Mouse (Mus musculus): ENCODE data around the gene Relb.
"Not testable (repeated sequence)": the region's sequence is repeated elsewhere in the genome, so short reads cannot be mapped to it uniquely, and the experiment has no call there.

Relb gene

DNA sequence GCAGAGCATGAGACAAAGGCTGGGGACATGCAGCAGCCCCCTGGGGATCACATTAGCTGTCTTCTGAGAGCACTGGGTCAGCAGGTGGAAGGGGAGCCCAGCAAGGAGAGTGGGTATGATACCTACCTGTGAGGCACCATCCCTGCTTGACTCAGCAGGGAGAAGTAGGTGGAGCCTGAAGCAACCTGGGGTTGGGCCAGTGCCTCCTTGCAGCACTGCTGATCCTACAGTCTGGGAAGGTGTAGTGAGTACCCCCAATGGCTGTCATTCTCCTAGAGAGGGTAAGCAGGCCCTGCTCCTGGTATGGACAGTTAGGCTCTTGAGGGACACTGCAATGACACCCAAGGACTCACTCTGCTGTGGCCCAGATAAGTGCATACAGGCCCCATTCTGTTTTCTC is 3.0 kb upstream of the Relb start:
- no peak for DNase-seq (ENCODE audit: low spot score)

DNA sequence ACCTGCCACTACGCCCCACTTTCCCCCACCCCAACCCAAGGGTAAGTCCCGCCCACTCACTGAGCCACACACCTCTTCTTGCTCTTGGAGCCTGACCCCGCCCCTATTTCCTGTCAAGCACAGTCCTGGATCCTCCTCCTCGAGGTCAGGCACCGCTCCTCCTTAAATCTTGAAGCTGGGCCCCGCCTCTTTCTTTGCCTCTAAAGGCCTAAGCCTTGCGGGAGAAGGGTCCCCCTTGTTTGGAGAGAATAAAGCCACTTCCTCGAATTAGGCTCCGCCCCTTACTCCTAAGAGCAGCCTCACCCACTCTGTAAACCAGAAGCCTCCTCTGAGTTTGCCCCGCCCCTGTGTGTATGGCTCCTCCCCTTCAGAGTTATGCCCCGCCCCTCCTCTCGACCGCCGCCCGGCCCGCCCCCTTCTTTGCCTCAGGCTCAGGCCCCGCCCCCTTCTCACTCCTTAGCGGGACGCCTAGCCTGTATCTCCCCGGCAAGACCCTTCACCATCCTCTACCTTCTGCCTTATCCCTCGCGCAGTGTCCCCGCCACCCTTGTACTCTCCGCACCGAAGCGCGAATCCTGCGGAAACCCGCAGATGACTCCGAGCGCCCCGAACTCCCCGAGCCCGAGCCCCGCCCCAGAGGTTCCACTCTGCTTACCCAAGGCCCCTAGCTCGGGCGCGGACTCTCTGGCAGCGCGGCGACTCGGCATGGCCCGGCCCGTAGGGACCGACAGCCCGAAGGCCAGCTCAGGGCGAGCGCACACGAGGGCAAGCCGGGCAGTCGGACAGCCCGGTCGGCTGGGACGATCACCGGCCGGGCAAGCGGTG is 490 bp downstream of the Relb start:
- DNase-seq (ENCODE audit: low spot score) = peak; percentile 97

DNA sequence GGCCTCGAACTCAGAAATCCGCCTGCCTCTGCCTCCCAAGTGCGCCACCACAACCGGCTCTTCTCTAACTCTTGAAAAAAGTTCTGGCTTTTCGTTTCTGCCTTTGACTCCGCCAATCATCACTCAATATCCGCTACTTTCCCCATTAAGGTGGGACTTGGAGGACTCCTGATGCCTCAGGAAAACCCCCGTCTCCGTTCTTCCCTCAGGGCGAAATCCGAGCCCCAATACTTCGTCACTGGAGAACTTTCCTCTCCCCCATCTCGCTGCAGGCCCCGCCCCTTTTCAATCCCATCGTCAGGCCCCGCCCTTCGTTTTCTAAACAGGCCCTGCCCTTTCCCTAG is 1.1 kb downstream of the Relb start:
- DNase-seq (ENCODE audit: low spot score) = no peak

DNA sequence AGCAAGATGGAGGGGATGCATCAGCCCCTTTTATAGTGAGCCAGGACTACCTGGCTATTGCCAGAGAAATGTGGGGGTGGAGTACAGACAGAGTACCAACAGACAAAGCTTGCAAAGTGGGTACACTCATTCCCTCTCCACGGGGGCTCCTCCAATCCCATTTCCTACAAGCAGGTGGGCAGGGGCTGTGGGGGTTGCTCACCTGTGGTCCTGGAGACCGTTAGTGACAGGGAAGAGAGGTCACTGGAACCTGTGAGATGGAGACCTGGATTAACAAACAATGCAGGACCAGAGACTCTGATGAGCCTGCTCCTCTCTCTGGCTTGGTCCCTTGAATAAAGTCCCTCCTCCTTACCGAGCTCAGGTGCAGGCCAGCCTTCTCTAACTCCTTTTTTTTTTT is 1.5 kb downstream of the Relb start:
- no peak for DNase-seq (ENCODE audit: low spot score)

DNA sequence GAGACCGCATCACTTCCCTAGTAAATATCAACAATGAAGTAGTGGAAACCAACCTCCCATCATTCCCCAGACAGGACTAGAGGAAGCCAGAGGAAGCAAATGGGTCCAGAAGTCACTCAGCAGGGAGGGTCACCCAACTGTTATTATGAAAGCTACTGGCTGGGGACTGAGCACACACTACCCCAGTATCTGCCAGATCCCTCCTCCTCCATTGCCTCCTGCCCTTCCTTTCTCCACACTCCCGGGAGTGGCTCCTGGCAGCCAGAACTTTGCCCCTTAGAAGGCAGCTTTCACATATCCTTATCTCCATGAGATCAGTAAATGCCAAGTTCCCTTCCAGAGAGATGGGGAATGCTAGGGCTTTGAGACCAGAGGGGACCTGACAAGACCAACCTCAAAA is 5.8 kb downstream of the Relb start:
- DNase-seq (ENCODE audit: low spot score) = no peak

DNA sequence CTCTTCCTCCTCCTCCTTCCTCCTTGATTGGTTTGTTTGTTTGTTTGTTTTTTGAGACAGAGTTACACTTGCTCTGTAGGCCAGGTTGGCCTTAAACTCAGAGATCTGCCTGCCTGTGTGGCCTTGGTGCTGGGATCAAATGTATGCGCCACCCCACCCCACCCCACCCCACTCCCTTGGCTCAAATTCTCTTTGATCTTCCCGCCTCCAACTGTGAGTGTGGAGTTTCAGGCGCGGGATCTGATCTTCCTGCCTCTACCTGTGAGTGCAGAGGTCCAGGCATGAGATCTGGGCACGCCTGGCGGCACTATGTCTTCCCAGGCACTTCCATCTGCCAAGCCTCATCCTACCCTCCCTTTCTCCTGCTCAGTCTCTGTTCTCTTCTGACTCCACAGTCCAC is 7.0 kb downstream of the Relb start:
- DNase-seq (ENCODE audit: low spot score) = no peak

DNA sequence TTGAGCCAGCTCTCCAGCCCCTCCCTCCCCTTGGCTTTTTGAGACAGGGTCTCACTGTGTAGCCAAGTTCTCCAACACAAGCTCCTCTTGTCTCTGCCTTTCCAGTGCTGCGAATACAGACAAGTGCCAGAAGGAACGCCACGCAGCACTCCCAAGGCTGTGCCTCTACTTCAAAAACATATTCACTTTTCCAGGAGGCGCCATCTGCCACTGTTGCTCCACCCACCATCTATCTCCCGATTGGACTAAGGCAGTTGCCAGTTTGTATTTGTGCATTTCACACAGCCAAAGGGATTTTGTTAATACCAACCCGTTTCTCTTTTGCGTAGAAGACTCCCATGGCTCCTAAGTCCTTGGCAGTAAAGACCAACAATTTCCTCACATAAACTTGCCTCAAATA is 8.4 kb downstream of the Relb start:
- DNase-seq (ENCODE audit: low spot score) = no peak

DNA sequence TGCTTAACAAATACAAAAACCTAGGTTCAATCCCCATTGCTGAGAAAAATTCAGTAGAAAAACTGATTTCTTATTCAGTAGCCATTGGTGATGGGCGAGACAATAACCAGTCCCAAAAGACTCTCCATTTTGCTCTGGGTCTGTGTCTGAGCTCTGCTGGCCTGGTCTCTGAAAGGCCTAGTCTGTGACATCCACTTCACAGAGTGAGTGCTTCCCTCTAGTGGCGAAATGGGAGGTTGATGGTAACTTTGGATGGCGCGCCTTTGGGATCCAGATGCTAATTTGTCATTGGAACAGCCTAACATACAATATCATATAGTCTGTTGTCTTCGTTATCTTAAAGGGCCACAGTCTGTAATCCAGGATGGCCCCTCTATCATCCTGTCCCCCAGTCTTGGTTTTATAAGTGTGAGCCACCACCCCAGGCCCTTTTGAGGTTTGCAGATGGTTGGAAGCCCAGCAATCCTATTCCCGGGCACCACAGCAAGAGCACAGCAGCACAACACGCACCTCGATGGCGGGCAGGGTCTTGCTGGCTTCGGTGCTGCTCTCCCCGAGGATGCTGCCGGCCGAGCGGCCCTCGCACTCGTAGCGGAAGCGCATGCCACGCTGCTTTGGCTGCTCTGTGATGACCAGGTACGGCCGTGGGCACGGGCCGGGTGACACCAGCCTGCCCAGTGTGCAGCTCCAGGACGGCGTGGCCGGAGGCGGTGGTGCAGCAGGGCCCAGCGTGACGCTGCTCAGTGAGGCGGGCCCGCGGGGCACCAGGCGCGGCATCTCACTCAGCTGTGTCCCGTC is 10.0 kb downstream of the Relb start:
- DNase-seq (ENCODE audit: low spot score) = peak; percentile 58

DNA sequence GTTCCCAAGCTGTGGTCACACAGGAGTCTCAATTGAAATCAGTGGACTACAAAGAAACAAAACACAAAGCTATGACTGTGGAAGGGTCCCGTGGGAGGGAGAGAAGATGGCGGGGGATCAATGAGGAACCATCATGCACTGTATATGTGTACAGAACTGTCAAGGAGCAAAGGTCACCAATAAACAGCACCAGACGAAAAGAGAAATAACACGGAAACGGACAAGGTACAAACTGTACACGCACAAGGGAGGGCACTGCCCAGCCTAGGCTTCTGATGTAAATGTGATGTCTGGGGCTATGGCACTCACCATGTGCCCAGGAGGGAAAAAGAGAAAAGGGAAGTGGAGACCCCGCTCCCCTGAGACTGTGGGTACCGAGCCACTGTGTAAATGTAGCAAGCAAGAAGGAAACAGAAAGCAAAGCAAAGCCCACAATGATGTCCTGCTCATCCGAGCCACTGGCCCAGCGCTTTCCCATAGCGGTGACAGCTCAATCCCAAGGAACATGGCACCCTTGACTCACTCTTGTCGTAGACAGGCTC is 14.1 kb downstream of the Relb start:
- DNase-seq (ENCODE audit: low spot score) = no peak

DNA sequence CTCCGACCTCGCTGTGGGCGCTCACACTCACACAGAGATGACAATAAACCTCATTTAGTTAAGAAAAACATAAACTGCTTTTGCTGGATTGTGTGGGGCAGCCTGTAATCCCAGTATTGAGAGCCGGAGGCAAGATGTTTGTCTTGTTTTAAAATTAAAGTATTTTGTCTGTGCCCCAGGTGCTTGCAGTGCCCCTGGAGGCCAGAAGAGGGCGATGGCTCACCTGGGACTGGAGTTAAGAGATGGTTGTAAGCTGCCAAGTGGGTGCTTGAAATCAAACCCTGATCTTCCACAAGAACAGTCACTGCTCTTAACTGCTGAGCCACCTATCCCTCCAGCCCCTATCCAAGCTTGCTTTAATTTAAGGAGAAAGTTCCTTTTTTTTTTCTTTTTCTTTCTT is 18.3 kb downstream of the Relb start:
- DNase-seq (ENCODE audit: low spot score) = no peak

DNA sequence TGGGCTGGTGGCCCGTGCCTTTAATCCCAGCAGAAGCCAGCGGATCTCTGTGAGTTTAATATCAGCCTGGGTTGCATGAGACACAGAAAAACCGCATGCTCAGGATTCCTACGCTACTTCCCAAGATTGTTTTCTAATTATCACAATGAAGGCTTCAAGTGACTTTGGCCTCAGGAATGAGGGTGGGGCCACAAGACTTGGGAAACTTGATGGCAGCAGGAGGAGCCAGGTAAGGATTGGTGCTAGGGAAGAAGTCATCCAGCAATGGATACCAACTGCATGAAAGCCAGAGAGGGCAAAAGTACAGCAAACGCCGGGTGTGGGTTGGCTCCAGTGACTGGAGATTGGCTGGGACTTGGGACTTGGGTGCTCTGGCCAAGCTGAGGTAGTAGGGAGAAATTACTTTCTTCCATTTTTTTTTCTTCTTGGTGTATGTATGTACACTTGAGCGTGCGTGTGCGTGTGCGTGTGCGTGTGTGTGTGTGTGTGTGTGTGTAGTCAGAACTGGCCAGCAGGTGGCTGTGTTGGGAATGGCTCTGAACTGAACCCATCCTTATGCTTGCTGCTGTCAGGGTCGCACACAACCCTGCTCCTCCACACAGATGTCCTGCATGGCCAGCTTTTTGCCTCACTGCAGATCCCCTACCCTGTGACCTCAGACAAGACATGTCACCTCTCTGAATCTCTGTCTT is 19.5 kb downstream of the Relb start:
- no peak for DNase-seq (ENCODE audit: low spot score)

DNA sequence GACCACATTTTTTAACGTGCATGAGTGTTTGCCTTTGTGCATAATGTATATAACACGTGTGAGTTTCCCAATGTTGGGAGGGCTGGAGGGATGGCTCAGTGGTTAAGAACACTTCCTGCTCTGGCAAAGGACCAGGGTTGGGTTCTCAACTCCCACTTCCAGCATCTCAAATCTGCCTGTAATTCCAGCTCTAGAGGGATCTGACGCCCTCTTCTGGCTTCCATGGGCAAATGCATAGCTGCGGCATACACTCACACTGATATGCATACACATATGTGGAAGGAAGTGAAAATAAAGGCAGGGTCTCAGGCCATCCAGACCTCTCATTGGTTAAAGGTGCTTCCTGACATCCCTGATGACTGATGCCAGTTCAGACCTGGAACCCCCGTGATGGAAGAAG is 21.9 kb downstream of the Relb start:
- no peak for DNase-seq (ENCODE audit: low spot score)

DNA sequence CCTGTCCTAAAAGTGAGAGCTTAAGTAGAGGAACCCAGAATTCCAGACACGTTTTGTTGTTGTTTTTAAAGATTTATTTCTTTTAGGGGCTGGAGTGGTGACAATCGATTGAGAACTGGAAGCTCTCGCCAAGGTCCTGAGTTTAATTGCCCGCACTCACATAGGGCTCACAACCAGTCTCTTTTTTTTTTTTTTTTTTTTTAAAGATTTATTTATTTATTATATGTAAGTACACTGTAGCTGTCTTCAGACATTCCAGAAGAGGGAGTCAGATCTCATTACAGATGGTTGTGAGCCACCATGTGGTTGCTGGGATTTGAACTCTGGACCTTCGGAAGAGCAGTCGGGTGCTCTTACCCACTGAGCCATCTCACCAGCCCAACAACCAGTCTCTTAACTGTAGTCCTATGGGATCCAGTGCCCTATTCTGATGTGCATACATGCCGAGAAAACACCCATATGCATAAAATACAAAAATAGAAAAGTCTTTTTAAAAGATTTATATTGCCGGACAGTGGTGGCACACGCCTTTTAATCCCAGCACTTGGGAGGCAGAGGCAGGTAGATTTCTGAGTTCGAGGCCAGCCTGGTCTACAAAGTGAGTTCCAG is 24.5 kb downstream of the Relb start:
- DNase-seq (ENCODE audit: low spot score) = not testable (repeated sequence)

DNA sequence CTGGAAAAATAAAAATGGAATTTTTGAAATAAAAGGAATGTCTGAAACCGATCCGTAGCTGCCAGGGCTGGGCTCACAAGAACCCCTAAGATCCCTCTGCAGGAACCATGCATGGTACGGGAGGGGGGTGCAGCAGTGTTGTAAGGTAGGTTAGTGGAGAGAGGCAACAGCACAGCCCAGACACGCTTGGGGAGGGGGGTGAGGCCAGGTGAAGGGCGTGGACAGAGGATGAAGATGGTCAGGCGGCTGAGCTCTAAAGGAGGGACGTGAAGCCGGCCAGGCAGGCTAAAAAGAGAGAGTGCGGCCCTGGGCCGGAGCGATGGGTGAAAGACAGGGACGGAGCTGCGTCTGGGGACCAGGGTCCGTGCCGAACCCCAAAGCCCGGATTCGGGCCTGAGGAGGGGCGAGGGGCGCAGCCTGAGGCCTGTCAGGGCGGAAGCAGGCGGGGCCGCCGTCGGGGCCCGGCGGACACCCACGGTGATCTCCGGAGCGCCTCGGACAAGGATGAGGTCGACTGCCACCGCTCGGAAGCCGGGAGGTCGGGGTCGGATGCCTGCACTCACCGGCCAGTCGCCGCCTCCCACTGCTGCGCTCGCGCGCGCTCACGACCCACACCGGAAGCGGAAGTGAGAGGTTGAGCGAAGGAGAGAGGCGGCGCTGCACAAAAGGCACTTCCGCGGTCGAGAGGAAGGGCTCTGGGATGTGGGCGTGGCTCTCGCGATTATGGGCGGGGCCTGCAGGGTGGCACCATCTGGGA is 25.2 kb downstream of the Relb start, which contains the start of gene Clasrp:
Clasrp (minus strand) TSS at position 638 of the 757 bp plus-strand sequence.
- DNase-seq (ENCODE audit: low spot score) = peak; percentile 95

DNA sequence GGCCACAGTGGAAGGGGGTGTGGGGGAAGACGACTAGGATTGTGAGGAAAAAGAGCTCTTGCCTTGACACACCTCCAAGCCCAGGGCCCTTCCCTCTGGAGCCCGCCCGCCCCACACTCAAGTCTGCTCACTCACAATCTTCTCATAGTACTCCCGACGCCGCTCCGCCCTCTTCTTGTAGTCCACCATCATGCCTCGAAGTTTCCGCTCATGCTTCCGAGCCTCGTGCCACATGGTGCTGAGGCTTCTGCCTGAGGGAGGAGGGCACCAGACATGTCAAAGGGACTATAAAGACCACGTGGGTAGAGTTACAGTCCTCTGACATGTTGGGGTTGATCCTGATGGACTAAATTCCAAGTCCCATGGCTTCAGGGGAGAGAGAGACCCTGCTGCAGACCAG is 26.2 kb downstream of the Relb start:
- DNase-seq (ENCODE audit: low spot score) = no peak

DNA sequence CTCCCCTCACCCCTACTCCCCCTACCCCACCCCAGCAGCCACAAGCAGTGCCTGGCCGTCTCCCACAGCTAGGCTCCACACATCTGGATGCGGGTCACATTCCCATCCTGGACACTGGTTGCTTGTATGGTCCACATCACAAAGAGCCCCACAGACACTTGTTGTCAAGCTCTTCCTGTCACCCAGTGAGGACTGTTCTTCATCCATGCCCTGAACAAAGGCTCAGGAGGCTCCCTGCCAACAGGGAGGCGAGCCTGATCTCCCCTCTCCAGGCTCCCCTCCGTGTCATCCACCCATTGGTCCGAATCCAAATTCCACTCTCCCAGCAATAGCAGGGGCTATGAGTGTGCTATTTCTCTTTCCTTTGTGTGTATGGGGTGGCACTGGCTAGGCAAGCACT is 28.7 kb downstream of the Relb start:
- DNase-seq (ENCODE audit: low spot score) = peak; percentile 66

DNA sequence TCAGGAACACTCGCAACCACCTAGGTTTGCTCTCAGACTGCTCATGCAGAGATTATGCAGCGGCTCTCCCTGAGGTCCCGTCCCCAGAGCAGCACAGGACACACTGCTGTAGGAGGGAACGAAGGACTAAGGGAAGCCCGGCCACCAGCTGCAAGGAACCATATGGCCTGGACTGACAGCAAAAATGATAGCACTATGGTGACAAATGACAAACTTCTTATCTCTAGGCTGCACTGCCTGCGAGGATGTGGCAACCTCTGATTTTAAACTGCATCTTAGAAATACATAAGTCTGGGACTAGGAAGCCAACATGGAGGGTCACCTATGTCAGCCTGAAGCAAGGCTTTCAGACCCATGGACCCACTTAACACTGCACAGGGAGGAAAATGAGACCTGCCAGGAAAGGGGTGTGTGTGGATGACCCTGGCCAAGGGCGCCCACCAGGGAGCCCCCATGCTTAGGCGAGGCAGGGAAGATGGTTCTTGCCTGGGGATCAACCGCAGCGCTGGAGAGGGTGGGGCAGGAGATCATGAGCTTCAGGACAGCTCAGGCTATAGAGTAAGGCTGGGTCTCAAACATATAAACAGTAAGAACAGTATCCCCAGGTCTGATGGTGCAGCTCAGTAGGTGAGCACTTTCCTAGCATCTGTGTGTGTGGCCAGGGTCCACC is 36.0 kb downstream of the Relb start:
- no peak for DNase-seq (ENCODE audit: low spot score)

DNA sequence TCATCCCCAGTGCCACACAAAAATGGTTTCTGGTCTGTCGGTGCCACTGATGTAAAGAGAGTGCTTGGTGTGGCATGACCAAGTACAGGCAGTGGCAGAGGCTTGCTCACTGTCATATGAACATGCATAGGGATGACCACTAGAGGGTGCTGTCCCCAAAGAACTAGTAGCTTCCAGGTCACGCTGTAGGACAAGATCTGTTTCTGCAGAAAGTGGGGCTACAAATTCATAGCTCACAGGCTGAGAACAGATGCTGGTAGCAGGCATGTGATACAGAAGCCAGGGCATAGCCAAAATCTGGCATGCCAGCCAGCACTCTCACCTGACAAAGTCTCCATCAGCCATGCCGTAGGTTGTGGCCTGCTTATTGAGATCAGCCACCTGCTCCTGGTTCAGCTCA is 39.3 kb downstream of the Relb start:
- DNase-seq (ENCODE audit: low spot score) = peak; percentile 48

DNA sequence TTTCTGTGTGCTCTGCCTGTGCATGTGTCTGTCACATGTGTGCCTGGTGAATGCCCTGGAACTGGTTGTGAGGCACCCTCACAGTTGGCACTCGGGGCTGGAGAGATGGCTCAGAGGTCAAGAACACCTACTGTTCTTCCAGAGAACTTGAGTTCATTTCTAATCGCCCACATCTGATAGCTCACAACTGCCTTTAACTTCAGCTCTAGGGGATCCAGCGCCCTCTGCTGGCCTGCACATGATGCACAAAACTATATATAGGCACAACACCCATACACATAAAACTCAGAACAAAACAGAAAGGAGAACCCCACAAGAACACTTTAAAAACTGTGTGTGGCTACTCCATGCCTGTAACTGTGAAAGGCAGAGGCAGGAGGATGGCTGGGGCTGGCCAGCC is 40.0 kb downstream of the Relb start:
- no peak for DNase-seq (ENCODE audit: low spot score)

DNA sequence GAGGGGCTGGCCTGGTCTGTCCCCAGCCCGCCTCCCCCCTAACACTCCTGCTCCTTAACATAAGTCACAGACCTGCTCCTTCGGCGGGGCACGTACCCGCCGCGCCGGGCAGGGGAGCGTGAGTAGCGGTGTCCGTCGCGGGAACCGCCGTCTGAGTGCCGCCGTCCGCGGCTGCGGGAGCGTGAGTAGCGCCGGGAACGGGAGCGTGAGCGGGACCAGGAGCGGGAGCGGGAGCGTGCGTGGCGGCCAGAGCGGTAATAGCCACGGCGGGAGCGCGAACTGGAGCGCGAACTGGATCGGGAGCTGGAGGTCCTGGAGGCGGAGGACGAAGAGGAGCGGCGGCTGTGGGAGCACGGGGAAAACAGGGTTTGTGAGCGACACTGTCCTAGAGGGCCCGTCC is 43.0 kb downstream of the Relb start:
- DNase-seq (ENCODE audit: low spot score) = no peak

DNA sequence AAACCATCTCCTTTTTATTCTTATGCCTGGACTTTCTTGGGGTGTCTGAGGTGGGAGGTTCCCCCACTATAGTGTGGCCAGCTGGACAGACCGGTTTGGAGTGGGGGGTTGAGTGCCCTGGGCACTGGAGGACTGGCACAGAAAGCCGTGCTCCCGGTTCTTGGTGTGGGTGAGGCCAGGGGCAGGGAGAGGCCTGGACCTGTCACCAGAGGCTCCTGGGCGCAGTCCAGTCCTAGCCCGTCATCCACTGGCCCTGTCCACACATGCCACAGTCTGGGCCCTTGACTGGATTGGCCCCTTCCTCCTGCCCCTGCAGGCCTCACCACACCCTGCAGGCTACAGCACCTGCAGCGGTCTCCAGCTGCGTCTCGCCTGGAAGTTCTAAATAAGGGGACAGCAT is 48.6 kb downstream of the Relb start:
- DNase-seq (ENCODE audit: low spot score) = no peak

Measured in testis, postnatal 14 days (tissue).